ENCODE assay signal across 19 mouse cellular contexts in the genomic region with DNA sequence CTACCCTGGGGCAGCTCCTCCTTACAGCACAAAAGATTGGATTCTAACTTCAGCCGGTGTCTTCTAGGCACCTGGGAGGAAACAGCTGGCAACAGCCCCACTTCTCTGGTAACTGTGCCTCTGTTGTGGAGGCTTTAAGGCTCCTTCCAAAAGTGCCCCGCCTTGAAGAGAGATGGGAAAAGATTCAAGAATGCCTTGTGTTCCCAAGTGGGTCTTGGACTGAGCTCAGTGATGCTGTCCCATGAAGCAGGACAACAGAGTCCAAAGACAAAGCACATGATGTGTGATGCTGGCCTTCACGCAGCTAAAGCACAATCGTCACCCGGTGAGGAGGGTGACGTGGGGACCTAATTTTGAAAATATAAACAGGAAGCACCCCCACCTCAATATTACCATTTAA. TPM values are rescaled to one million over a fixed set of nuclear protein-coding genes. Genes with fewer than 3 reads are reported as not detected.
DNase-seq lines count a peak whose midpoint lies in the region; ATAC-seq and TF ChIP-seq lines count a peak whose summit lies in the region.
"Had no signal": no experiment of that assay in that cellular context is flagged by ENCODE, and none has a peak within 500 bp of the region (broad histone marks: within the 10 kb centered on the region; RNA-seq: fewer than 3 reads in every experiment).

No protein-coding gene starts in this region.

- no peaks in the 10 kb centered on the region for H3K9me3 ChIP-seq in heart, postnatal 0 days (replicated peaks; ENCODE audit: control insufficient read depth, low read length)
- no peaks in the 10 kb centered on the region for H3K9me3 ChIP-seq in embryonic facial prominence, embryonic 10.5 days
- no peaks in the 10 kb centered on the region for H3K9me3 ChIP-seq in forebrain, postnatal 0 days (ENCODE audit: low read length)
- H3K9me3 ChIP-seq: hindbrain, embryonic 12.5 days; intestine, embryonic 15.5 days; limb, embryonic 12.5 days; liver, embryonic 12.5 days; neural tube, embryonic 12.5 days; stomach, embryonic 15.5 days had no signal

- no peak overlapping the region for H3K4me2 ChIP-seq in heart, postnatal 0 days (ENCODE audit: low read depth, low read length)
- H3K4me2 ChIP-seq in forebrain, postnatal 0 days (ENCODE audit: low read depth), result no peak overlapping the region
- H3K4me2 ChIP-seq: hindbrain, embryonic 12.5 days; intestine, embryonic 15.5 days; limb, embryonic 12.5 days; liver, embryonic 12.5 days; midbrain, embryonic 11.5 days; neural tube, embryonic 12.5 days; stomach, embryonic 15.5 days had no signal

- peak overlapping the region; percentile 53; the same call in 1 of the 2 replicates for H3K27ac ChIP-seq in heart, postnatal 0 days (ENCODE audit: low read depth)
- H3K27ac ChIP-seq in embryonic facial prominence, embryonic 10.5 days (replicated peaks), result no peak overlapping the region
- H3K27ac ChIP-seq in forebrain, postnatal 0 days (ENCODE audit: low read depth, low read length), result no peak overlapping the region
- H3K27ac ChIP-seq: hindbrain, embryonic 12.5 days; intestine, embryonic 15.5 days; limb, embryonic 12.5 days; liver, embryonic 12.5 days; macrophage; neural tube, embryonic 12.5 days; stomach, embryonic 15.5 days had no signal

- H3K27me3 ChIP-seq in heart, postnatal 0 days (ENCODE audit: control insufficient read depth, insufficient read depth, low read length), result no peaks in the 10 kb centered on the region
- peaks cover 15% of the 10 kb centered on the region for H3K27me3 ChIP-seq in embryonic facial prominence, embryonic 10.5 days (replicated peaks; ENCODE audit: low read depth, poor library complexity, severe bottlenecking)
- no peaks in the 10 kb centered on the region; the same call in 1 of the 2 replicates for H3K27me3 ChIP-seq in forebrain, postnatal 0 days (ENCODE audit: insufficient read depth, low read length)
- H3K27me3 ChIP-seq: hindbrain, embryonic 12.5 days; intestine, embryonic 15.5 days; limb, embryonic 12.5 days; liver, embryonic 12.5 days; neural tube, embryonic 12.5 days; stomach, embryonic 15.5 days had no signal

- H3K9ac ChIP-seq in heart, postnatal 0 days (replicated peaks; ENCODE audit: low read depth, low read length), result no peak overlapping the region
- no peak overlapping the region for H3K9ac ChIP-seq in forebrain, postnatal 0 days
- H3K9ac ChIP-seq: hindbrain, embryonic 12.5 days; intestine, embryonic 15.5 days; limb, embryonic 12.5 days; liver, embryonic 12.5 days; neural tube, embryonic 12.5 days; stomach, embryonic 15.5 days had no signal

- intact Hi-C loops in heart, postnatal 25 days (cut with DNase I), result no loop called here

- no peak for TF ChIP-seq EP300 in heart, postnatal 0 days (IDR thresholded peaks at IDR 0.05; ENCODE audit: low read depth)

- WGBS in heart, postnatal 0 days, result 77% methylated on average over 6 of the region's 6 CpGs
- 79% methylated on average over 6 of the region's 6 CpGs for WGBS in embryonic facial prominence, embryonic 10.5 days
- WGBS in forebrain, postnatal 0 days, result 86% methylated on average over 6 of the region's 6 CpGs

- H3K4me3 ChIP-seq in heart, postnatal 0 days (ENCODE audit: low read depth, low read length), result no peak overlapping the region
- no peak overlapping the region for H3K4me3 ChIP-seq in embryonic facial prominence, embryonic 10.5 days
- H3K4me3 ChIP-seq in forebrain, postnatal 0 days (ENCODE audit: low read depth, low read length), result no peak overlapping the region
- H3K4me3 ChIP-seq: hindbrain, embryonic 12.5 days; intestine, embryonic 15.5 days; limb, embryonic 12.5 days; liver, embryonic 12.5 days; neural tube, embryonic 12.5 days; stomach, embryonic 15.5 days had no signal

- H3K4me1 ChIP-seq in heart, postnatal 0 days (ENCODE audit: control insufficient read depth, insufficient read depth), result peaks cover 16% of the 10 kb centered on the region
- H3K4me1 ChIP-seq in embryonic facial prominence, embryonic 10.5 days, result peaks cover 21% of the 10 kb centered on the region
- peaks cover 11% of the 10 kb centered on the region; the same call in 1 of the 2 replicates for H3K4me1 ChIP-seq in forebrain, postnatal 0 days (ENCODE audit: insufficient read depth)

- H3K36me3 ChIP-seq in heart, postnatal 0 days (replicated peaks; ENCODE audit: control insufficient read depth, insufficient read depth, low read length), result no peaks in the 10 kb centered on the region
- H3K36me3 ChIP-seq in embryonic facial prominence, embryonic 10.5 days (replicated peaks), result no peaks in the 10 kb centered on the region
- H3K36me3 ChIP-seq in forebrain, postnatal 0 days (ENCODE audit: insufficient read depth), result no peaks in the 10 kb centered on the region
- H3K36me3 ChIP-seq: hindbrain, embryonic 12.5 days; intestine, embryonic 15.5 days; limb, embryonic 12.5 days; neural tube, embryonic 12.5 days; stomach, embryonic 15.5 days had no signal

- ATAC-seq in heart, postnatal 0 days (ENCODE audit: insufficient read depth, low read depth), result no peak
- ATAC-seq in forebrain, postnatal 0 days, result no peak
- ATAC-seq: forebrain, embryonic 14.5 days; intestine, embryonic 15.5 days; liver, embryonic 12.5 days had no signal

- DNase-seq in heart, postnatal 0 days (ENCODE audit: low spot score), result no peak
- DNase-seq in heart, postnatal 25 days (ENCODE audit: low spot score), result no peak
- peak; percentile 91 for DNase-seq in T-cell, adult 2 months (ENCODE audit: low spot score)
- DNase-seq in naive thymus-derived CD4-positive, alpha-beta T cell, adult 2 months (ENCODE audit: low read depth), result peak; percentile 88
- DNase-seq in thymus, postnatal 36 days, result peak; percentile 59 to 67
- no peak for DNase-seq in embryonic facial prominence, embryonic 10.5 days (ENCODE audit: low spot score)
- no peak for DNase-seq in forebrain, postnatal 0 days
- DNase-seq: cerebellum, adult 8-10 months; kidney, postnatal 36 days; lung, adult 2 months had no signal

- TF ChIP-seq CTCF in heart, postnatal 0 days (IDR thresholded peaks at IDR 0.05; ENCODE audit: low read depth), result no peak
- no peak for TF ChIP-seq CTCF in forebrain, postnatal 0 days (IDR thresholded peaks at IDR 0.05; ENCODE audit: low read depth)

RNA-seq across cellular contexts. Expression of a gene that starts 4.7 kb away (rescaled TPM):
- total RNA-seq in heart, postnatal 0 days (2014; rRNA removed; ENCODE audit: low replicate concordance), result 29.2 and 48.2 TPM in 2 replicates
- polyA plus RNA-seq in heart, postnatal 0 days (2015; fragmentation: Nextera tagmentation; extraction: Ambion mirVana), result 22.5 and 23.3 TPM in 2 replicates
- 10 to 100 TPM; 67.6 to 68.9 TPM for total RNA-seq in heart, postnatal 25 days (2021)
- polyA plus RNA-seq in embryonic facial prominence, embryonic 10.5 days (2016; fragmentation: Nextera tagmentation; extraction: Ambion mirVana), result 14.4 and 14.9 TPM in 2 replicates
- total RNA-seq in forebrain, postnatal 0 days (2014; rRNA removed), result 17.8 and 22.6 TPM in 2 replicates
- polyA plus RNA-seq in forebrain, postnatal 0 days (2015; fragmentation: Nextera tagmentation; extraction: Ambion mirVana), result 4.9 and 8.8 TPM in 2 replicates

RNA-seq across cellular contexts. Expression of a gene that starts 13.4 kb away (rescaled TPM):
- total RNA-seq in heart, postnatal 0 days (2014; rRNA removed; ENCODE audit: low replicate concordance), result 12.6 and 21.3 TPM in 2 replicates
- polyA plus RNA-seq in heart, postnatal 0 days (2015; fragmentation: Nextera tagmentation; extraction: Ambion mirVana), result 9.6 and 11.7 TPM in 2 replicates
- total RNA-seq in heart, postnatal 25 days (2021), result 10 to 100 TPM; 24.3 to 30.1 TPM
- polyA plus RNA-seq in embryonic facial prominence, embryonic 10.5 days (2016; fragmentation: Nextera tagmentation; extraction: Ambion mirVana), result 1.7 and 1.9 TPM in 2 replicates
- total RNA-seq in forebrain, postnatal 0 days (2014; rRNA removed), result 2.0 and 2.6 TPM in 2 replicates
- polyA plus RNA-seq in forebrain, postnatal 0 days (2015; fragmentation: Nextera tagmentation; extraction: Ambion mirVana), result 1.1 and 1.6 TPM in 2 replicates

Comparison
In these comparisons a context has a peak if more than half of its experiments do, and no peak if none do; other contexts are left out.
1. DNase-seq: peak in T-cell, adult 2 months (single experiment), naive thymus-derived CD4-positive, alpha-beta T cell, adult 2 months (single experiment) and thymus, postnatal 36 days (2 of 2); none in heart, postnatal 0 days (single experiment), heart, postnatal 25 days (single experiment), embryonic facial prominence, embryonic 10.5 days (single experiment) and forebrain, postnatal 0 days (single experiment).